Mouse (Mus musculus): ENCODE measurements at regions not wholly inside any gene's neighbourhood (a gene's known extent, or its start where the extent isn't known, plus 50 kb on each side); places are given as distances from the start of the nearest gene placed in this dataset.

DNA sequence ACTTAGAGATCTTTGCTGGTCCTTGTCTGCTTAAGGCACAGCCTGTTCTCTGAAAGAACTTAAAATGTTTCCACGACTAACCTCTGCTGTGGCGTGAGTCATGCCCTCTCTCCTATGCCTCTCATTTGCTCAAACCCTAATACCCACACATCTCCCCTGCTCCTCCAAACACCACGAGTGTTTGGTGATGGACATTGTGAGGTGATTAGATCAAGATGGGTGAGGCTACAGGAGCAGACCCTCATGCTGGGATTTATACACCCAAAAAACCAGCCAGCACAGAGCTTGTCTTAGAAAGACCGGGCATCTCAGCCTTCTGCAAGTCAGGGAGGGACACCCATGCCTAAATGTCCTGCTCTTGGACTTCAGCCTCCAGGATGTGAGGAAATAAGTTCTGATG, 165.5 kb upstream of the Ankrd50 start:
- no peak for TF ChIP-seq HCFC1 (IDR thresholded peaks at IDR 0.05; ENCODE audit: borderline replicate concordance, insufficient read depth, low read length)
- TF ChIP-seq CHD2 (IDR thresholded peaks at IDR 0.05; ENCODE audit: low read depth, low read length), result no peak
- no peak for TF ChIP-seq ZC3H11A (IDR thresholded peaks at IDR 0.05; ENCODE audit: borderline replicate concordance, low read depth, low read length)
- no peak for TF ChIP-seq ZNF384 (IDR thresholded peaks at IDR 0.05; ENCODE audit: low read depth, low read length)
- TF ChIP-seq MAFK (IDR thresholded peaks at IDR 0.05; ENCODE audit: insufficient read depth, low read depth, low read length), result no peak
